Mouse (Mus musculus): ENCODE data around the gene B3gnt9. TPM values are rescaled to one million over a fixed set of nuclear protein-coding genes. Genes with fewer than 3 reads are reported as not detected.
A peak's percentile ranks its signal among the peaks of the same experiment; 100 is the strongest.

Gene B3gnt9
- total and polyA plus RNA-seq, 3 experiments: 0.57 to 4.1 (median 0.66) TPM

DNA sequence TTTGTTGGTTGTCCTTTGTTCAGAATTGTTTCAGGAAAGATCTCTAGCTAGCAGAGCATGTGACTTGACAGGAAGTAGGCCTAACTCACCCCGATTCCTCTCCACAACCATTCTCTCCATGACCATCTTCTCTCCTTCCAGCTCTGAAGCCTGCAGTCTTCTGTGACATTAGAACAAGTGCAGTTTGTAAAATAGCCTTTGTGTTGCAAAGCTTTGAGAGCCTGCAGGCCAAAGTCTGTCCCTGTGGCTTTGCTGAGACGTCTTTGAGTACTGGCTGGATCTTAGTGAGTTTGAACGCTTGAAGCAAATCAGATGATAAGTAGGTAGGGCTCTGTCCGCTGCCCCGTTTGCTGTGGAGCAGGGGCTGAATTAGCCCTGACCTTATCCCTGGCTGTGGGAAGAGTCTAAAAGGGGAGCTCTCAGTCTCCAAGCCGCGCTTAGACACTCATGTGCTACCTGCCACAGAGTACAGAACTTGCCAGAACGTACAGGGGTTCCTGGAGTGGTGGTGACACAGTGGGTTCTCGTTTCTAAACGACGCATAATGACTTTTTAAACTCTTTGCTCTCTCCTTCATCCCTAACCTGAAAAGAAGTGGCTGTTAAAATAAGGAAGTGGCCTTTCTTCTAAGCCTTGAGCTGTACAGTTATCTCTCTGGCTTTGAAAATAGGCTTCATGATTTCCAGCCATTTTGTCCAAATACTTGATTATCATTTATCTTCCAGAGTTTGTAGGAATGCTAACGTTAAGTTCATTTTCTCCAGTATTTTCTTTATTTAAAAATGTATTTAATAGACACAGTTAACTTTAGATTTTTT is 23.2 kb downstream of the B3gnt9 start:
- in situ Hi-C loops (cut with MboI; ENCODE audit: low pct_ligation_motif_present, low pct_unique_long_range_greater_than_20kb, low sequenced_read_pairs): no loop called here
- peaks cover 15 to 52% of the 10 kb centered on the region in 2 experiments for H3K36me3 ChIP-seq (replicated peaks in 1 of 2; ENCODE audit: control insufficient read depth in 1 of 2, insufficient read depth in 1 of 2, low read length in 1 of 2)

DNA sequence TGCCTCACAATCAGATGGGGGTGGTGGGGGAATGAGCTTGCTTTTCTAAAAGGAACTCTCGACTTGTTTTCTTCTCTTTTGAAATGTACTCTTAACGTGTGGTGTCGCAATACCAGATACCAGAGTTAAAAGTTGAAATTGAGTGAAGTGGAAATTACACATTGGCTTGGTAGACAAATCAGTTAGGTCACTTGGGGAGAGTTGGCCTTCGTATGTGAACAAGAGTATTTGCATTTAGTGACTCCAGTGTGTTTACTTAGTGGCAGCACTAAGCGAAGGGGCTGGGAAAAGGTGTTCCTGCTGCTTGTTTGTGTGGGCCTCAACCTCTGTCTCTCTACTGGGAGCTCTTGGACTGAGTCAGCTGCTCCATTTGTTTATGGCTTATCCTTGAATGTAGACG is 29.0 kb downstream of the B3gnt9 start:
- no peak for DNase-seq (ENCODE audit: extremely low read depth)
- no peaks in the 10 kb centered on the region for H3K27me3 ChIP-seq (replicated peaks)
- H3K9me3 ChIP-seq (replicated peaks; ENCODE audit: low read length): no peaks in the 10 kb centered on the region
- peaks cover 0 to 11% of the 10 kb centered on the region in 2 experiments for H3K36me3 ChIP-seq (replicated peaks in 1 of 2; ENCODE audit: control insufficient read depth in 1 of 2, insufficient read depth in 1 of 2, low read length in 1 of 2)
- no peak overlapping the region for H3K27ac ChIP-seq (ENCODE audit: insufficient read depth, low read depth)
- peak overlapping the region; percentile 88 for H3K9ac ChIP-seq (ENCODE audit: insufficient read depth, low read depth)
- H3K79me2 ChIP-seq (replicated peaks; ENCODE audit: control insufficient read depth, extremely low read depth, insufficient read depth, poor library complexity, severe bottlenecking): peaks cover 21% of the 10 kb centered on the region
- peaks cover 3 to 20% of the 10 kb centered on the region in 2 experiments; a peak in 3 of 4 replicates for H3K4me1 ChIP-seq (ENCODE audit: control insufficient read depth in 1 of 2, insufficient read depth in 2 of 2)
- in situ Hi-C loops (cut with MboI; ENCODE audit: low pct_ligation_motif_present, low pct_unique_long_range_greater_than_20kb, low sequenced_read_pairs): loop anchor here (5.0 kb wide), 1 partner anchor 79 kb away; no protein-coding TSS in a partner anchor
- TF ChIP-seq ELF1 (IDR thresholded peaks at IDR 0.05; ENCODE audit: low read depth, low read length) (no peak), ZMIZ1 (IDR thresholded peaks at IDR 0.05; ENCODE audit: low read depth, low read length) (no peak), E2F4 (IDR thresholded peaks at IDR 0.05; ENCODE audit: insufficient replicate concordance, low read depth, low read length) (no peak), UBTF (IDR thresholded peaks at IDR 0.05; ENCODE audit: low read depth, low read length) (no peak), NRF1 (IDR thresholded peaks at IDR 0.05; ENCODE audit: low read depth, low read length) (no peak), POLR2A (IDR thresholded peaks at IDR 0.05; ENCODE audit: low read depth, low read length) (no peak), MAX (IDR thresholded peaks at IDR 0.05; ENCODE audit: low read length) (no peak), CTCF (conservative IDR thresholded peaks at IDR 0.05 in 1 of 2, IDR thresholded peaks at IDR 0.05 in 1 of 2; ENCODE audit: low read depth in 2 of 2, low read length in 2 of 2) (no peak), JUND (conservative IDR thresholded peaks at IDR 0.05; ENCODE audit: low read depth, low read length) (no peak), USF1 (IDR thresholded peaks at IDR 0.05; ENCODE audit: low read depth, low read length) (no peak), MEF2A (IDR thresholded peaks at IDR 0.05; ENCODE audit: borderline replicate concordance, low read depth, low read length) (no peak), KAT2A (IDR thresholded peaks at IDR 0.05; ENCODE audit: insufficient replicate concordance, low read length) (no peak), ZNF384 (IDR thresholded peaks at IDR 0.05; ENCODE audit: low read depth, low read length) (no peak), CHD2 (IDR thresholded peaks at IDR 0.05; ENCODE audit: low read length) (no peak), MYC (IDR thresholded peaks at IDR 0.05; ENCODE audit: low read depth, low read length) (no peak), RAD21 (IDR thresholded peaks at IDR 0.05; ENCODE audit: low read depth, low read length) (no peak)
- dilution Hi-C loops (cut with MboI; ENCODE audit: extremely low pct_ligation_motif_present, extremely low pct_unique_long_range_greater_than_20kb, low sequenced_read_pairs): no loop called here
- peak overlapping the region; percentile 78 for H3K4me2 ChIP-seq (ENCODE audit: insufficient read depth, low read depth, poor library complexity, severe bottlenecking)
- peak overlapping the region; percentile 83 to 99 (median 97) for H3K4me3 ChIP-seq (replicated peaks in 1 of 3; ENCODE audit: low read depth in 2 of 3, low read length in 2 of 3, poor library complexity in 1 of 3)

More for the DNA sequence above, 23.2 kb downstream of the B3gnt9 start:
- Histone ChIP-seq H3K4me2 (ENCODE audit: insufficient read depth, low read depth, poor library complexity, severe bottlenecking) (no peak overlapping the region), H3K4me1 (ENCODE audit: control insufficient read depth in 1 of 2, insufficient read depth in 2 of 2) (peaks cover 0 to 21% of the 10 kb centered on the region in 2 experiments; a peak in 2 of 4 replicates), H3K9me3 (replicated peaks; ENCODE audit: low read length) (no peaks in the 10 kb centered on the region), H3K27me3 (replicated peaks) (no peaks in the 10 kb centered on the region), H3K27ac (ENCODE audit: insufficient read depth, low read depth) (no peak overlapping the region), H3K9ac (ENCODE audit: insufficient read depth, low read depth) (no peak overlapping the region), H3K79me2 (replicated peaks; ENCODE audit: control insufficient read depth, extremely low read depth, insufficient read depth, poor library complexity, severe bottlenecking) (peaks cover 12% of the 10 kb centered on the region; the same call in 1 of the 2 replicates), H3K4me3 (replicated peaks in 1 of 3; ENCODE audit: low read depth in 2 of 3, low read length in 2 of 3, poor library complexity in 1 of 3) (no peak overlapping the region)
- TF ChIP-seq GABPA (IDR thresholded peaks at IDR 0.05; ENCODE audit: insufficient replicate concordance, low read depth, low read length) (no peak), PAX5 (IDR thresholded peaks at IDR 0.05; ENCODE audit: low read length) (no peak), EP300 (IDR thresholded peaks at IDR 0.05; ENCODE audit: low read length) (no peak)
- dilution Hi-C loops (cut with MboI; ENCODE audit: extremely low pct_ligation_motif_present, extremely low pct_unique_long_range_greater_than_20kb, low sequenced_read_pairs): no loop called here
- DNase-seq (ENCODE audit: extremely low read depth): no peak
